Mouse (Mus musculus) adrenal gland, adult 2 months (tissue): ENCODE data around the gene Ryr1. TPM values are rescaled to one million over a fixed set of nuclear protein-coding genes. Genes with fewer than 3 reads are reported as not detected.
"Not testable (repeated sequence)": the region's sequence is repeated elsewhere in the genome, so short reads cannot be mapped to it uniquely, and the experiment has no call there.

Experiments used
- DNase-seq: peaks from one replicate; pipeline ENCODE4 v3.0.0; 2021
- polyA plus RNA-seq: library from polyadenylated mRNA; depleted of rRNA; stranded (reverse); fragments of >200 nt; gene quantifications from 2 replicates; pipeline ENCODE4 v1.2.3, GENCODE M21; 2012
- total RNA-seq, 2 experiments: library from RNA; stranded (reverse); gene quantifications; 2 replicates each; pipeline ENCODE4 v1.2.3; 2021

The Ryr1 gene
- total and polyA plus RNA-seq, 3 experiments: 0.12 to 0.14 TPM; not detected in 1

GRCm38 (mm10) chr7:29146625-29147367 is 21.8 kb upstream of the Ryr1 start:
- no peak for DNase-seq

DNA sequence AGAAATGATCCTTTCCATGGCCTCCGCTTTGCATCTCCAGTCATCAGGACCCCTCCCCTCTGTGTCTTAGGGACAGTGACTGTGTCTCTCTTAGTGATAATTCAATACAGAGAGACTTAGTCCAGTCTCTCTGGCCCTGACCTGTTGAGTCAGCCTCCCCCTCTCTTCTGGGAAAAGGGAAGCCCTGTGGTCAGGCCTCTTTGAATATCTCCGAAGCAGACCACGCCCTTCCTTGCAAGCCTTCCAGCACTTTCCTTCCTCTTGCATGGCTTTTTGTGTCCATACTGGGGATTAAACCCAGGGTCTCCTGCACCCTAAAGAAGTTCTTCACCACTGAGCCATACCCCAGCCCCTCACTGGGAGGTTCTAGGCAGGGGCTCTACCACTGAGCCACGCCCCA is 19.0 kb upstream of the Ryr1 start:
- peak; percentile 38 for DNase-seq

GRCm38 (mm10) chr7:29141416-29141815 is 16.4 kb upstream of the Ryr1 start:
- no peak for DNase-seq

- not testable (repeated sequence) for DNase-seq
These were observed 14.3 kb upstream of the Ryr1 start for GRCm38 (mm10) chr7:29139237-29139636.

DNA sequence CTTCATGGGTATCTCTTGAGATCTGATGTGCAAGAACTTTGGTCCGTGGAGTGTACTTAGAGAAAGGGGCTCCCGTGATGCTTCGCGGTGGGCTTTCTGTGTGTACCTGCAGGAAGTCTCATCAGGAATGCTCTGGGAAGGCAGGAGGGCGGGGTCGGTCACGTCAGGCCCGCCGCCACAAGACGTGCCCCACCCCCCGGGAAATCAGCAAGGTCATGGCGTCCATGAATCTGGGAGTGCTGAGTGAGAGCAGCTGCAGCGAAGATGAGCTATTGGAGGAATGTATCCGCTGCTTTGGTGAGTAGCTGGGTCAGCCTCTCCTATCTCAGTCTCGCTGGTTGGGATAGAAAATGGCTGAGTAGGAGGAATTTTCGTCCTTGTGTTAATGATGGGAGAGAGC is 12.4 kb upstream of the Ryr1 start:
- DNase-seq: peak; percentile 60

GRCm38 (mm10) chr7:29134693-29135386 is 9.9 kb upstream of the Ryr1 start, which contains the start of gene Rasgrp4:
Rasgrp4 (plus strand) TSS chr7:29134851.
- DNase-seq: peak; percentile 25

DNA sequence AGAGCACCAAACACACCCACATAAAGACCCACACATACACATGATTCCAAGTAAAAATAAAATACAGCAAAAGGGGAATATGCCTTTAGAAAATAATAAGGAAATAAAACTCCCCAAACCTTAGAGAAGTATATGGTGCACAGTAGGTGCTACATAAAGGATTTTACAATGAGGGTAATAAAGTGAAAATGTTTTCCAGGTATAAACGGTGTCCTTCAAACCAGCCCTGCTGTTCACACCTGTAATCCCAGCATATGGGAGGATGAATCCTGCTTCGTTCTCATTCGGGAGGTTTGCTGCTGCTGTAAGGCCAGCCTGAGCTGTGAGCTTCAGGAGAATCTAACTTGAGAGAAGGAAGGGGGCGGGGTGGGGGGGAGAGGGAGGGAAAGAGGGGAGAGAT is 9.3 kb upstream of the Ryr1 start:
- DNase-seq: no peak

DNA sequence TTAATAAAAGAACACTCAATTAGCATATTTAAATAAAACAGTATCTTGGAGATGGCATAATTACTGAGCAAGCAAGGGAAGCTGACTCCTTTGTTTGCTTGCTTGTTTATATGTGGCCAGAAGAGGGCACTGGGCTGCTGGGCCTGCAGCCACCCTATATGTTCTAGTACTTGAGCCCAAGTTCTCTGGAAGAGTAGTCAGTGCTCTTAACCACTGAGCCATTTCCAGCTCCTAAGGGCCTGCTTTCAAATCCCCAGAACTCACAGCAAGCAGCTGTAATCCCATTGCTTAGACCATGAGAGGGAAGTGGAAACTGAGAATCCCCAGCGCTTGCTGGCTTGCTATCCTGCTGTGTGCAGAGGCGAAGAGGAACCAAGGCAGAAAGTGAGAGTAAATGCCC is 3.7 kb upstream of the Ryr1 start:
- DNase-seq: no peak

- peak; percentile 71 for DNase-seq
These were observed 1.4 kb upstream of the Ryr1 start for GRCm38 (mm10) chr7:29126173-29126915.

- DNase-seq: no peak
These were observed 1.2 kb downstream of the Ryr1 start for GRCm38 (mm10) chr7:29123531-29124358.

- DNase-seq: no peak
These were observed 2.2 kb downstream of the Ryr1 start for GRCm38 (mm10) chr7:29122821-29123220.

DNA sequence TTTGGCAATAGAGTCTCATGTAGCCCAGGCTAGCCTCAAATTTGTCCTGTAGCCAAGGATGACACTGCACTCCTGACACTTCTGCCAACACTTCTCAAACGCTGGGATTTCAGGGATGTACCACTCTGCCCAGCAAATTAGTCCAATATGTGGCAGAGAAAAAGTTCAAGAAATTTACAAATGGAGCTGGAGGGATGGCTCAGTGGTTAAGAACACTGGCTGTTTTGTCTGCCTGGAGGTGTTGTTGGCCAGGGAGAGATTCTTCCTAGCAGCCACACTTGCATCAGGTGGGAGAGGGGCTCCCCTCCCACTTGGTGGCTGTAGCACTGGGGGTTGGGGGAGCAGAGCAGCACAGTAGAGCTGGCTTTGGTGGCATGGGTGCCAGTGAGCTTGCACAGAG is 5.5 kb downstream of the Ryr1 start:
- DNase-seq: no peak

- DNase-seq: no peak
These were observed 6.7 kb downstream of the Ryr1 start for GRCm38 (mm10) chr7:29118142-29118851.

- DNase-seq: peak; percentile 68
These were observed 15.7 kb downstream of the Ryr1 start for GRCm38 (mm10) chr7:29108992-29109955.

DNA sequence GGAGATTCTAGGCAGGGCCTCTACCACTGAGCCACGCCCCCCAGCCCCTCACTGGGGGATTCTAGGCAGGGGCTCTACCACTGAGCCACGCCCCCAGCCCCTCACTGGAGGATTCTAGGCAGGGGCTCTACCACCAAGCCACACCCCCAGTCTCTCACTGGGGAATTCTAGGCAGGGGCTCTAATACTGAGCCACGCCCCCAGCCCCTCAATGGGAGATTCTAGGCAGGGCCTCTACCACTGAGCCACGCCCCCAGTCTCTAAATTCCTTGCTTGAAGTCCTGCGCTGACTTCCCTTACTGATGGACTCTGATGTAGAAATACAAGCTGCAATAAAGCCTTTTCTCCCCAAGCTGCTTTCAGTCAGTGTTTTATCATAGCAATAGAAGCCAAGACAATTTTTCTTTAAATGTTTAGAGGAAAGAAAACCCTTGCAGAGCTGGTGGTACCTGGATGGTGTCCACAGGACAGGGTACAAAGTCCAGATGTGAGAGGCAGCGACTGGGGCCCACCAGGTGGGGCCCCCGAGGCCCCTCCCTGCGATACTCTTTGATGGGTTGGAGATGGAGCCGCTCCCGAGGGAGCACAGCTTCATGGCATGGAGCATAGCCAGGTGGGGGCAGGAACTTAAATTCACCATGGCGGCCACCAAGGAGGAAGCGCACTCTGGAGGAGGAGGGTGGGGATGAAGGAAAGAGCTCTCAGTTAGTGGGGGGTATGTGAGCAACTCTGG is 23.5 kb downstream of the Ryr1 start:
- no peak for DNase-seq

GRCm38 (mm10) chr7:29097131-29097530 is 27.8 kb downstream of the Ryr1 start:
- DNase-seq: no peak

- no peak for DNase-seq
These were observed 36.2 kb downstream of the Ryr1 start for GRCm38 (mm10) chr7:29088817-29089216.

DNA sequence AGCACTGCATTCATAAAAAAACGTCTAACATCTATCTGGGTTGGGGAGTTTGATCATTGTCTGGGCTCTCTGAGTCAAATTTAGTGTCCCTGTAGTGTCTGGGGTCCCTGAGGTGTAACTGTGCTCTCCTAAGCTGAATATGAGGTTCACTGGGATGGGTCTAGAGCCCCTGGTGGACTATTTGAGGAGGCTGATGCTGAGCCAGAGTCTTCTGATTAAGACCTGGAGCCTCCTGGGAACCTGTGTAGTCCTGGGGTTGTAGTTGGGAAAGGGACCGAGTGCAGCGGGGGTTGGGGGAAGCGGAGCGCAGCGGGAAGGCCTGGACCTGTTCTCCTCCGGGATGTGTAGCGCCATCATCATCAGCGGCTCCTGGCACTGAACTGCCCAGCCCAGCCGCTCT is 38.1 kb downstream of the Ryr1 start:
- no peak for DNase-seq

- DNase-seq: no peak
These were observed 39.0 kb downstream of the Ryr1 start for GRCm38 (mm10) chr7:29085981-29086380.
